Mouse (Mus musculus) ES-E14 (cell line): Measurements from ENCODE around the gene Olfr382. TPM values are rescaled to one million over a fixed set of nuclear protein-coding genes. Genes with fewer than 3 reads are reported as not detected.
"Not testable (repeated sequence)": the region's sequence is repeated elsewhere in the genome, so short reads cannot be mapped to it uniquely, and the experiment has no call there.

Experiments used
- DNase-seq: peaks from one replicate; pipeline ENCODE4 v3.0.0-alpha.2; 2013; ENCODE audit warnings: low read depth, low spot score
- H3K27ac ChIP-seq: 2 replicates; pipeline ENCODE4 v1.5.1; 2012; ENCODE audit warnings: low read depth, mild to moderate bottlenecking, low read length, moderate library complexity, mixed read lengths; ENCODE audit not compliant: poor library complexity, insufficient read depth, severe bottlenecking
- H3K36me3 ChIP-seq: 2 replicates; pipeline ENCODE4 v1.6.1; 2012; ENCODE audit warnings: mild to moderate bottlenecking, low read length, moderate library complexity, mixed read lengths; ENCODE audit not compliant: control insufficient read depth, poor library complexity, insufficient read depth, severe bottlenecking
- H3K4me1 ChIP-seq, 2 experiments: fragments of 150-350 bp in 1 of 2; sonication (generic) in 1 of 2; 2 replicates each; pipeline ENCODE4 v1.6.1; 2012; ENCODE audit warnings: low read length in 2 of 2, mild to moderate bottlenecking in 1 of 2, mixed read lengths in 1 of 2; ENCODE audit not compliant: control insufficient read depth in 2 of 2, insufficient read depth in 2 of 2, poor library complexity in 1 of 2
- H3K4me3 ChIP-seq, 2 experiments: fragments of 150-350 bp in 1 of 2; sonication (generic) in 1 of 2; 2 replicates each; pipeline ENCODE4 v1.5.1; 2012; ENCODE audit warnings: low read length in 2 of 2, low read depth in 1 of 2, mild to moderate bottlenecking in 1 of 2, mixed read lengths in 1 of 2; ENCODE audit not compliant: insufficient read depth in 1 of 2, poor library complexity in 1 of 2, severe bottlenecking in 1 of 2
- H3K9ac ChIP-seq: 2 replicates; pipeline ENCODE4 v1.6.1; 2012; ENCODE audit warnings: low read depth, mild to moderate bottlenecking, low read length, mixed read lengths; ENCODE audit not compliant: poor library complexity, insufficient read depth, severe bottlenecking
- H3K9me3 ChIP-seq: fragments of 150-350 bp; sonication (generic); 2 replicates; pipeline ENCODE4 v1.6.1; 2012; ENCODE audit warnings: low read depth, mild to moderate bottlenecking, low read length; ENCODE audit not compliant: control insufficient read depth, insufficient read depth
- CHD2 ChIP-seq: IDR thresholded peaks from 2 replicates; pipeline ENCODE4 v1.6.1; 2014; ENCODE audit warnings: mild to moderate bottlenecking, low read depth, low read length, inconsistent platforms
- HCFC1 ChIP-seq: IDR thresholded peaks from 2 replicates; pipeline ENCODE4 v1.6.1; 2012; ENCODE audit warnings: low read length, inconsistent platforms, borderline replicate concordance; ENCODE audit not compliant: insufficient read depth
- MAFK ChIP-seq: IDR thresholded peaks from 2 replicates; pipeline ENCODE4 v1.6.1; 2014; ENCODE audit warnings: mild to moderate bottlenecking, low read depth, low read length, inconsistent platforms; ENCODE audit not compliant: insufficient read depth
- ZC3H11A ChIP-seq: IDR thresholded peaks from 2 replicates; pipeline ENCODE4 v1.6.1; 2012; ENCODE audit warnings: low read depth, mild to moderate bottlenecking, inconsistent platforms, low read length, borderline replicate concordance
- ZNF384 ChIP-seq: IDR thresholded peaks from 2 replicates; pipeline ENCODE4 v1.6.1; 2012; ENCODE audit warnings: low read depth, low read length, inconsistent platforms
- in situ Hi-C, 2 experiments: fragments of 600-800 bp; cut with MboI; formaldehyde crosslinking; loops; one replicate each; pipeline ENCODE4 v1.15.1; 2025; ENCODE audit warnings: low sequenced_read_pairs in 2 of 2, inconsistent platforms in 1 of 2; ENCODE audit not compliant: unreplicated experiment in 2 of 2
- total RNA-seq: library from RNA; depleted of rRNA; stranded (reverse); fragments of 300-350 nt; gene quantifications from 2 replicates; pipeline ENCODE4 v1.2.3, GENCODE M21; 2012; rRNA removed

The Olfr382 gene
- total RNA-seq = not detected in 2 replicates

GRCm38 (mm10) chr11:73517097-73517496, at the start of gene Olfr382:
Gene Olfr382 (minus strand): TSS chr11:73517197.
- no peak within 1 kb of the TSS for H3K9ac ChIP-seq
- TF ChIP-seq ZC3H11A = no peak
- no peak for TF ChIP-seq CHD2
- no peak for TF ChIP-seq ZNF384
- TF ChIP-seq MAFK = no peak
- TF ChIP-seq HCFC1 = no peak
- no peaks in the 10 kb centered on the region for H3K36me3 ChIP-seq
- no peaks in the 10 kb centered on the region for H3K9me3 ChIP-seq
- no peaks in the 10 kb centered on the region for H3K4me1 ChIP-seq
- in situ Hi-C loops = no loop called here
- DNase-seq = no peak
- H3K27ac ChIP-seq = no peak within 1 kb of the TSS
- no peak within 1 kb of the TSS for H3K4me3 ChIP-seq

GRCm38 (mm10) chr11:73528971-73529370, 12.0 kb upstream of the Olfr382 start:
- peak; percentile 20 for DNase-seq
- H3K27ac ChIP-seq, H3K9me3 ChIP-seq, H3K4me1 ChIP-seq, H3K4me3 ChIP-seq, H3K36me3 ChIP-seq, in situ Hi-C loops, H3K9ac ChIP-seq: not testable (repeated sequence)

- in situ Hi-C loops = no loop called here
Measured at GRCm38 (mm10) chr11:73491503-73491902, 25.5 kb downstream of the Olfr382 start, which contains the start of gene Olfr381. Gene Olfr381 (minus strand): TSS chr11:73491603.

More at GRCm38 (mm10) chr11:73491503-73491902, 25.5 kb downstream of the Olfr382 start, which contains the start of gene Olfr381:
- DNase-seq = no peak
- H3K9me3 ChIP-seq = no peaks in the 10 kb centered on the region
- no peak within 1 kb of the TSS for H3K9ac ChIP-seq
- no peaks in the 10 kb centered on the region for H3K36me3 ChIP-seq
- H3K4me3 ChIP-seq = no peak within 1 kb of the TSS
- TF ChIP-seq HCFC1 (no peak), CHD2 (no peak), ZC3H11A (no peak), MAFK (no peak), ZNF384 (no peak)
- no peak within 1 kb of the TSS for H3K27ac ChIP-seq
- H3K4me1 ChIP-seq = no peaks in the 10 kb centered on the region

Other genes with a start within 250 kb of the Olfr382 start
- gene Trpv3, start 249.8 kb downstream of the Olfr382 start, total RNA-seq = 0.16 and 0.54 TPM in 2 replicates
- 2.2 and 4.1 TPM in 2 replicates for gene Aspa, start 187.6 kb downstream of the Olfr382 start, total RNA-seq
- 0.13 TPM in 1 of 2 replicates, not detected in the other for gene Gm49340, start 187.5 kb downstream of the Olfr382 start, total RNA-seq
- 0.74 and 3.3 TPM in 2 replicates for gene Spata22, start 187.5 kb downstream of the Olfr382 start, total RNA-seq
- gene Olfr20, start 166.4 kb downstream of the Olfr382 start, total RNA-seq = 0.31 TPM in 1 of 2 replicates, not detected in the other
- gene Olfr376, start 146.0 kb downstream of the Olfr382 start, total RNA-seq = 1.1 and 1.6 TPM in 2 replicates
- not detected in 2 replicates for gene Olfr1, start 117.6 kb downstream of the Olfr382 start, total RNA-seq
- not detected in 2 replicates for gene Olfr378, start 88.7 kb downstream of the Olfr382 start, total RNA-seq
- gene Olfr380, start 59.7 kb downstream of the Olfr382 start, total RNA-seq = not detected in 2 replicates
- gene Olfr381, start 25.6 kb downstream of the Olfr382 start, total RNA-seq = not detected in 2 replicates
- gene Olfr385, start 75.8 kb upstream of the Olfr382 start, total RNA-seq = not detected in 2 replicates
- gene Olfr384, start 81.4 kb upstream of the Olfr382 start, total RNA-seq = not detected in 2 replicates
- gene Zfp735, start 171.6 kb upstream of the Olfr382 start, total RNA-seq = not detected in 2 replicates